Mouse (Mus musculus): Measurements from ENCODE around the gene Clta. TPM values are rescaled to one million over a fixed set of nuclear protein-coding genes. Genes with fewer than 3 reads are reported as not detected.

The Clta gene
- polyA plus RNA-seq, 1 experiment from 2014 or later, result 169 TPM

- Histone ChIP-seq H3K4me1 (peaks cover 65% of the 10 kb centered on the region), H3K4me2 (peak overlapping the region; percentile 52), H3K27me3 (replicated peaks) (no peaks in the 10 kb centered on the region), H3K9me3 (replicated peaks) (no peaks in the 10 kb centered on the region), H3K9ac (peak overlapping the region; percentile 40), H3K27ac (peak overlapping the region; percentile 38; the same call in 1 of the 2 replicates), H3K4me3 (peak overlapping the region; percentile 23; the same call in 1 of the 2 replicates), H3K36me3 (peaks cover 23% of the 10 kb centered on the region)
- WGBS (ENCODE audit: insufficient replicate concordance), result 14% methylated on average over 16 of the region's 16 CpGs
- ATAC-seq, result peak; percentile 75
Measured at GRCm38 (mm10) chr4:44065355-44066025, 61.2 kb downstream of the Clta start.

DNA sequence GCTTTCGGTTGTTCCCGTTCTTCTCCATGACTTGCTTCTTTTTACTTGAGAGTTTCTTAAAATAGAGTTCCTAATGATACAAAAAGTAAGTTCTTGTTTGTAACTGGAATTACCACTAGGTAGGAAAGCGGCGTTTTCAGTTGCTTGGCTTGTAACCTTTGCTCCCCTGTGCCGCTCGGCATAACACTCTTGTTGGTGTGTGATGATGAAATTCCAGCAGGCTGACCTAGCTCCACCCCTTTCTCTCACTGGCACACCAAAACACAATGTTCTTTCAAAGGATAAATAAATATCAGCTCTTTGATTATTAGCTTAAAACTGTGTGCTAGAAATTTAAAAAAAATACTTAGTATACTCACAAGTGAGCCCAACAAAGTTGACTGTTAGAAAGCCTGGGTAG, 62.6 kb downstream of the Clta start:
- Histone ChIP-seq H3K36me3 (peaks cover 15% of the 10 kb centered on the region), H3K27ac (peak overlapping the region; percentile 49), H3K4me2 (peak overlapping the region; percentile 26), H3K27me3 (replicated peaks) (no peaks in the 10 kb centered on the region), H3K4me1 (peaks cover 71% of the 10 kb centered on the region), H3K9ac (no peak overlapping the region), H3K4me3 (no peak overlapping the region), H3K9me3 (replicated peaks) (no peaks in the 10 kb centered on the region)
- WGBS (ENCODE audit: insufficient replicate concordance), result 78% methylated on average over 6 of the region's 6 CpGs
- no peak for ATAC-seq

DNA sequence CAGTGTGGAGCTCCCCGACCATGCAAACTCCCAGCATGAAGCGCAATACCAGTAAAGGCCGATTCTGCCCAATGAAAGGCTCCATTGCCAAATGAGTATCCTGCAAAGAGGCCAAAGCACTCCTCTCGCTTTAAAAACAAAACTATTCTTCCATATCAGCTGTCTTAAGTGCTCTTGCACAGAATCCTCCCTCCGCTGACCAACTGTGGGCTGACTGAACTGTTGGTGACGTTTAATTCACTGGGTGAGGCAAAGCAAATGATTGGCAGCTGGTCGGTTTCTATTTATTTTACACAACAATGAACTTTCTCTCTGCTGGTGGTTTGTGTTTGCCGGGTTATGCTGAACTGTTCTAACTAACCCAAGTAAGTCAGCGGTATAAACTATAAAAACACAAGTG, 64.5 kb downstream of the Clta start:
- ATAC-seq, result no peak
- WGBS (ENCODE audit: insufficient replicate concordance), result 52% methylated on average over 9 of the region's 9 CpGs
- peak overlapping the region; percentile 34; the same call in 1 of the 2 replicates for H3K4me2 ChIP-seq
- H3K27me3 ChIP-seq (replicated peaks), result no peaks in the 10 kb centered on the region
- no peak overlapping the region for H3K9ac ChIP-seq
- peaks cover 73% of the 10 kb centered on the region for H3K4me1 ChIP-seq
- 0 out of 2 replicates have a peak, but pooled peaks cover 2% of the 10 kb centered on the region for H3K36me3 ChIP-seq
- peak overlapping the region; percentile 54 for H3K27ac ChIP-seq
- no peak overlapping the region for H3K4me3 ChIP-seq
- no peaks in the 10 kb centered on the region for H3K9me3 ChIP-seq (replicated peaks)

DNA sequence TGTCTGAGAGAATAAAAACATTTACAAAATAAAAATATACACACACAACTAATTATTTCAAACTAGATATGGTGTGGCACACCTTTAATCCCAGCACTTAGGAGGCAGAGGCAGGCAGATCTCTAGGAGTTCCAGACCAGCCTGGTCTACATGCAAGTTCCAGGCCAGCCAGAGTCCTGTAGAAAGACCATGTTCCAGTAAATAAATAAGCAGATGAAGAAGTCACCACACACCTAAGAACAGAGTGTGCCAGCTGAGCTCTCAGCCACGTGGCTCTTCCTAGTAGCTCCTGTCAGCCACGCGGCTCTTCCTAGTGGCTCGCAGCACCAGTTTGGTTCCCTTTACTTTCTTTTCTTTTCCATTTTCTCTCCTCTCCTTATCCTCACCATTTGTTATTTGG, 65.2 kb downstream of the Clta start:
- H3K27me3 ChIP-seq (replicated peaks), result no peaks in the 10 kb centered on the region
- no peaks in the 10 kb centered on the region for H3K9me3 ChIP-seq (replicated peaks)
- 0 out of 2 replicates have a peak overlapping the region, but pooled peaks have one; percentile 34 for H3K4me2 ChIP-seq
- H3K9ac ChIP-seq, result 0 out of 2 replicates have a peak overlapping the region, but pooled peaks have one; percentile 6
- H3K4me1 ChIP-seq, result peaks cover 80% of the 10 kb centered on the region
- 0 out of 2 replicates have a peak, but pooled peaks cover 2% of the 10 kb centered on the region for H3K36me3 ChIP-seq
- ATAC-seq, result no peak
- no peak overlapping the region for H3K27ac ChIP-seq
- WGBS (ENCODE audit: insufficient replicate concordance), result 87% methylated on average over 4 of the region's 4 CpGs
- no peak overlapping the region for H3K4me3 ChIP-seq

GRCm38 (mm10) chr4:44070641-44071040, 66.4 kb downstream of the Clta start:
- Histone ChIP-seq H3K9me3 (replicated peaks) (no peaks in the 10 kb centered on the region), H3K27me3 (replicated peaks) (no peaks in the 10 kb centered on the region), H3K4me2 (peak overlapping the region; percentile 94), H3K9ac (peak overlapping the region; percentile 88), H3K36me3 (0 out of 2 replicates have a peak, but pooled peaks cover 2% of the 10 kb centered on the region), H3K4me1 (peaks cover 78% of the 10 kb centered on the region), H3K27ac (peak overlapping the region; percentile 91), H3K4me3 (peak overlapping the region; percentile 95)
- 69% methylated on average over 4 of the region's 4 CpGs for WGBS (ENCODE audit: insufficient replicate concordance)
- no peak for ATAC-seq

DNA sequence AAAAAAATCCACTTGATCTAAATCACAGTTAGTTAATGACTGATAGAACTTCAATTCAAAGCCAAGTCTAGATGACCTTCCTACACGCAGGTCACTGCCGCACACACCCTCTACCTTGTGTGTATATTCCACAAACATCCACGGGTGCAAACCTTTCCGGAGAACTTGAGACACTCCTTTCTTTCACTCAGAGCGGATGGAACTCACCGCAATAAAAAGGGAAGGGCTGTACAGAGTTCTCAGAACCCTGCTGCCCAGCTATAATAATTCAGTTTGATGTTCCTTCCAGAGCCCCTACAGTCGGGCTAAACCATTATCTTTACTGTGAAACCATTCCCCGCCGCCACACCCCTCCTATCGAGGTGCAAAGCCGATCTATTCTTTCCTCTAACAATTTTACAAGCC, 67.5 kb downstream of the Clta start:
- Histone ChIP-seq H3K36me3 (no peaks in the 10 kb centered on the region), H3K4me1 (peaks cover 71% of the 10 kb centered on the region), H3K4me2 (peak overlapping the region; percentile 94), H3K27me3 (replicated peaks) (no peaks in the 10 kb centered on the region), H3K27ac (peak overlapping the region; percentile 91), H3K4me3 (peak overlapping the region; percentile 95), H3K9me3 (replicated peaks) (no peaks in the 10 kb centered on the region), H3K9ac (peak overlapping the region; percentile 88)
- WGBS (ENCODE audit: insufficient replicate concordance), result 5% methylated on average over 11 of the region's 11 CpGs
- peak; percentile 50 for ATAC-seq

- H3K27me3 ChIP-seq (replicated peaks), result no peaks in the 10 kb centered on the region
- H3K4me1 ChIP-seq, result peaks cover 66% of the 10 kb centered on the region
Measured at GRCm38 (mm10) chr4:44072146-44072872, 68.1 kb downstream of the Clta start.

GRCm38 (mm10) chr4:44072873-44073441, 68.7 kb downstream of the Clta start:
- no peaks in the 10 kb centered on the region for H3K27me3 ChIP-seq (replicated peaks)
- 8% methylated on average over 9 of the region's 9 CpGs for WGBS (ENCODE audit: insufficient replicate concordance)

More at GRCm38 (mm10) chr4:44072146-44072872, 68.1 kb downstream of the Clta start:
- Histone ChIP-seq H3K9ac (peak overlapping the region; percentile 88), H3K4me3 (peak overlapping the region; percentile 95), H3K9me3 (replicated peaks) (no peaks in the 10 kb centered on the region), H3K27ac (peak overlapping the region; percentile 91), H3K36me3 (no peaks in the 10 kb centered on the region), H3K4me2 (peak overlapping the region; percentile 94)
- under 1% methylated on average over 64 of the region's 70 CpGs for WGBS (ENCODE audit: insufficient replicate concordance)
- peak; percentile 93 for ATAC-seq

DNA sequence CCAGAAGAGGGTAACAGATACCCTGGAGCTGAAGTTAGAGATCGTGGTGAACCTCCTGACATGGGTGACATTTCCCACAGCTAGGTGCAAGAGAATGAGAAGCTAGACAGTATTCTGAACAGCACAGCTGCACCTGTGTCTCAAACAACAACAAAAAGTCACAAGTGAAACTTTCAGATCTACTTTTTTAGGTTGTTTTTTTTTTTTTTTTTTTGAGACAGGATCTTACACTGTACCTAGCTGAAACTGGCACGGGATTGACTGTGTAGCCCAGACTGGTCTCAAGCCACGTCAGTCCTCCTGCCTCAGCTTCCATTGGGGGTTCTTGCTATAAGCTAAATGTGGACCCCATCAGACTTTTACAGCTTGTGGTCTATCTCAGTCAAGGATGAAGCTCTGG, 69.5 kb downstream of the Clta start:
- no peak overlapping the region for H3K9ac ChIP-seq
- peak overlapping the region; percentile 94; the same call in 1 of the 2 replicates for H3K4me2 ChIP-seq
- H3K4me3 ChIP-seq, result no peak overlapping the region
- no peaks in the 10 kb centered on the region for H3K9me3 ChIP-seq (replicated peaks)
- 72% methylated on average over 3 of the region's 3 CpGs for WGBS (ENCODE audit: insufficient replicate concordance)
- H3K27me3 ChIP-seq (replicated peaks), result no peaks in the 10 kb centered on the region
- ATAC-seq, result no peak
- H3K27ac ChIP-seq, result peak overlapping the region; percentile 91; the same call in 1 of the 2 replicates
- no peaks in the 10 kb centered on the region for H3K36me3 ChIP-seq
- peaks cover 53% of the 10 kb centered on the region for H3K4me1 ChIP-seq

More at GRCm38 (mm10) chr4:44072873-44073441, 68.7 kb downstream of the Clta start:
- Histone ChIP-seq H3K4me1 (peaks cover 60% of the 10 kb centered on the region), H3K9me3 (replicated peaks) (no peaks in the 10 kb centered on the region), H3K4me2 (peak overlapping the region; percentile 94), H3K9ac (peak overlapping the region; percentile 88), H3K27ac (peak overlapping the region; percentile 91), H3K4me3 (peak overlapping the region; percentile 95), H3K36me3 (no peaks in the 10 kb centered on the region)
- ATAC-seq, result peak; percentile 70

DNA sequence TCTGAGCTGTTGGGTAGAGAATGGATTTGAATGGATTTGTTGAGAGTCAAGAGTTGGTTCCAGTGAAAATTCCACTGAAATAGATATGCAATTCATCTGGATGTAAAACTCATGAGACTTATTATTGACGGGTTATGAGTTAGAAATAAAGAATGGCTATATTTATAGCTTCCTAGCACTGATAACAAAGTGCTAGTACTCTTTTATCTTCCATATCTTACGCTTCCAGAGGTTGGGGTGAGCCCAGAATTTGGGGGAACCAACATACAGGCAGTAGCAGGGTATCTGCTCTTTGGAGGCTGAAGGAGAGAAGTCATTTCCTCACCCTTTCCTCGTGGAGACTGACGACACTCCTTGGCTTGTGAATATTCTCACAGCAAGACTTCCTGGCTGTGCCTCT, 70.2 kb downstream of the Clta start:
- 40% methylated on average over 4 of the region's 4 CpGs for WGBS (ENCODE audit: insufficient replicate concordance)
- peaks cover 47% of the 10 kb centered on the region for H3K4me1 ChIP-seq
- ATAC-seq, result no peak
- H3K9me3 ChIP-seq (replicated peaks), result no peaks in the 10 kb centered on the region
- H3K4me2 ChIP-seq, result no peak overlapping the region
- H3K36me3 ChIP-seq, result no peaks in the 10 kb centered on the region
- no peak overlapping the region for H3K4me3 ChIP-seq
- H3K27me3 ChIP-seq (replicated peaks), result no peaks in the 10 kb centered on the region
- H3K27ac ChIP-seq, result no peak overlapping the region
- H3K9ac ChIP-seq, result no peak overlapping the region

DNA sequence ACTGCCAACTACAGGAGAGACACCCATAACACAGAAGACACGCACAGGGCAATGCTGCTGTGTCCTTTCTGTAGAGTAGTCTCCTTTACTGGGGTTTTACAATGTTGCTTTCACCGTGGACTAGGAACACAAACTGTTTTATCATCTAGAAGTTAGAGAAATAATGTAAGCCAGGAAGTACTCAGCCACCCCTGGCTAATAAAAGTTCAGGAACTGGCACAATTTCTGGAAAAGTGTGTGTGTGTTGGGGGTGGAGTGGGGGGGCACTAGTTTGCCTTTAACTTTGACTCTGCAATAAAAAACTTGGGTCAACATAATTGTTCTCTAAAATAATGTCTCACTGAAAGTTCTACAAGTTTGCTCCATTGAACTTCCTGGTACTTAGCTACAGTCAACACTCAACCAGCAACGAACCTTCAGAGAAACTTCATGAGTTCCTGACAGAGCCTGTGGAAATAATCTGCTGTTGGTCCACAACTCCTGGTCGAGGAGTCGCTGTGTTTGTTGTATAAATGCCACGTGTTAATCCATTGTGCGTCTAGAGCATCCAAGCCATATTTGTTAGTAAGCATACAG, 74.2 kb downstream of the Clta start:
- H3K4me2 ChIP-seq, result no peak overlapping the region
- ATAC-seq, result no peak
- no peak overlapping the region for H3K9ac ChIP-seq
- H3K4me3 ChIP-seq, result no peak overlapping the region
- no peaks in the 10 kb centered on the region for H3K36me3 ChIP-seq
- no peak overlapping the region for H3K27ac ChIP-seq
- H3K27me3 ChIP-seq (replicated peaks), result peaks cover 7% of the 10 kb centered on the region
- WGBS (ENCODE audit: insufficient replicate concordance), result 72% methylated on average over 7 of the region's 7 CpGs
- no peaks in the 10 kb centered on the region for H3K9me3 ChIP-seq (replicated peaks)
- peaks cover 15% of the 10 kb centered on the region for H3K4me1 ChIP-seq
